Mouse (Mus musculus) kidney, adult 2 months (tissue): ENCODE data around the gene Atrip.

ENCODE experiments used
- CTCF ChIP-seq: fragments of 200-500 bp; conservative IDR thresholded peaks from 2 replicates; pipeline ENCODE4 v1.5.1; 2011; ENCODE audit warnings: low read depth, mild to moderate bottlenecking, control low read depth, low read length, moderate library complexity, mixed read lengths; ENCODE audit not compliant: insufficient read depth, insufficient read length
- POLR2A ChIP-seq: fragments of 200-500 bp; IDR thresholded peaks from one replicate; pipeline ENCODE4 v1.6.1; 2011; ENCODE audit warnings: low read depth, low read length, control low read depth

DNA sequence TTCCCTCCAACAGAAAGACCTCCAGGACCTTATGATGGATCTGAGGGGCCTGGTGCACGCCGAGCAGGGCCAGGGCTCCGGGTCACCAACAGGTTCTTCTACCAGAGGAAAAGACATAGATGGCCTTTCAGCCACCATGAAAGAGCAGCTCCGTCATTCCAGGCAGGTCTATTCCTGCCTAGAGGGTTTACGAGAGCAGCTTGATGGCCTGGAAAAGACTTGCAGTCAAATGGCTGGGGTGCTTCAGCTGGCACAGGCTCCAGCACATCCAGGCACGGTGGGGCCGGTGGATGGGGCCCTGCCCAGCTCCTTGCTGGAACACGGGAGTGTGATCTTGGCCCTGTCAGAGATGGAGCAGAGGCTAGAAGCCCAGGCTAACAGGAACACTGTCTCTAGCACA is 17.9 kb upstream of the Atrip start:
- no peak for TF ChIP-seq CTCF
- TF ChIP-seq POLR2A = no peak
